Mouse (Mus musculus): ENCODE data around the gene Gabarap.

GRCm38 (mm10) chr11:69976271-69976670 is 14.7 kb upstream of the Gabarap start:
- TF ChIP-seq NRF1 (IDR thresholded peaks at IDR 0.05; ENCODE audit: insufficient read depth, low read depth, low read length, poor library complexity, severe bottlenecking), result no peak
- no peak for TF ChIP-seq USF1 (IDR thresholded peaks at IDR 0.05; ENCODE audit: low read depth, low read length)
- no peak for TF ChIP-seq EP300 (IDR thresholded peaks at IDR 0.05; ENCODE audit: low read depth in 1 of 2, low read length in 2 of 2)
- TF ChIP-seq POLR2A (IDR thresholded peaks at IDR 0.05; ENCODE audit: control insufficient read depth in 1 of 2, insufficient read depth in 1 of 2, low read depth in 1 of 2, low read length in 2 of 2, poor library complexity in 1 of 2), result no peak
- no peak for TF ChIP-seq CTCF (IDR thresholded peaks at IDR 0.05 in 2 of 3, conservative IDR thresholded peaks at IDR 0.05 in 1 of 3; ENCODE audit: control insufficient read depth in 1 of 3, insufficient read depth in 1 of 3, low read depth in 2 of 3, low read length in 3 of 3, poor library complexity in 1 of 3, severe bottlenecking in 1 of 3)
- TF ChIP-seq MAFK (IDR thresholded peaks at IDR 0.05; ENCODE audit: borderline replicate concordance, low read depth, low read length), result no peak
- TF ChIP-seq MYB (IDR thresholded peaks at IDR 0.05; ENCODE audit: low read depth, low read length), result no peak
- TF ChIP-seq CHD1 (IDR thresholded peaks at IDR 0.05; ENCODE audit: low read depth, low read length), result no peak
- TF ChIP-seq GABPA (IDR thresholded peaks at IDR 0.05; ENCODE audit: low read depth, low read length), result no peak
- no peak for TF ChIP-seq HCFC1 (IDR thresholded peaks at IDR 0.05; ENCODE audit: low read depth, low read length)
- TF ChIP-seq CHD2 (IDR thresholded peaks at IDR 0.05; ENCODE audit: low read length), result no peak
